Mouse (Mus musculus) layer of hippocampus, adult 9-11 months (tissue): ENCODE measurements around the gene Zfp523.

Experiments
- DNase-seq: peaks from one replicate; pipeline ENCODE4 v3.0.0; 2022

Zfp523 gene

DNA sequence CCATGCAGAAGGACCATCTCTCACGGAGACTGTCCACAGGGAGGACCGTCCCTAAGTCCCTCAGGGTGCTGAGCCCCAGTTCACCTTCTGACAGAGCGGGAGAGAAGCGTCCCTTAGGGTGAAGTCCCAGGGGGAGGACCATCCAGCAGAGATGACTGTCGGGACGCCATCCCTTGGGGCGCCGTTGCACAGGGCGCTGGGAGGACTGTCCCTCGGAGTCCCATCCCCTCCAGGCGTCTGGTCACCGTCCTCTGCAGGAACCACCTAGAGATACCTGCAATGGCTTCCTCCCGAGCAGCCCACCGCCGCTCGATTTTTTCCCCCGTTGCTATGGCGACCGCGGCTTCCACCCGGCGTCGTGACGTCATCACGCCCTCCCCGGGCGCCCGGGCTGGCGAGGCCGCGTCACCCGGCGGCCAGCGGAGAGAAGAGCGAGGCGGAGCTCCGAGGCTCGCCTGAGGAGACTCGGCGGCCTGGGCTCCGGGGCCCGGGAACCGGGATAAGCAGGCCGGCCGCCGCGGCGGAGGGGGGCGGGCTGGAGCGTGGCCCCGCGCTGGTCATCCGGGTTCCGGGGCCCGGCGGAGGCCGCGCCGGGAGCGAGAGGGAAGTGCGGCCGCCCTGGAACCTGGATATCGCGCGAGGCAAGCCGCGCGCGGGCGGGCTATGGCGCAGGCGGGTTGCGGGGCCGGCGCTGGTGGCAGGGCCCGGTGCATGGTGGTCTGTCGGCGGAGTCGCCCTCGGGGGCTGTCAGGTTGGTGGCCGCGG lies at the start of gene Zfp523:
Gene Zfp523 (plus strand): TSS at position 355 of the 765 bp plus-strand sequence.
- DNase-seq: peak; percentile 92

- no peak for DNase-seq
Observed at GRCm38 (mm10) chr17:28129796-28130195, 47.1 kb upstream of the Zfp523 start.

GRCm38 (mm10) chr17:28130391-28131125 lies 46.4 kb upstream of the Zfp523 start:
- DNase-seq: no peak

GRCm38 (mm10) chr17:28131156-28131555 lies 45.8 kb upstream of the Zfp523 start:
- no peak for DNase-seq

- no peak for DNase-seq
Observed at GRCm38 (mm10) chr17:28133193-28133592, 43.7 kb upstream of the Zfp523 start.

DNA sequence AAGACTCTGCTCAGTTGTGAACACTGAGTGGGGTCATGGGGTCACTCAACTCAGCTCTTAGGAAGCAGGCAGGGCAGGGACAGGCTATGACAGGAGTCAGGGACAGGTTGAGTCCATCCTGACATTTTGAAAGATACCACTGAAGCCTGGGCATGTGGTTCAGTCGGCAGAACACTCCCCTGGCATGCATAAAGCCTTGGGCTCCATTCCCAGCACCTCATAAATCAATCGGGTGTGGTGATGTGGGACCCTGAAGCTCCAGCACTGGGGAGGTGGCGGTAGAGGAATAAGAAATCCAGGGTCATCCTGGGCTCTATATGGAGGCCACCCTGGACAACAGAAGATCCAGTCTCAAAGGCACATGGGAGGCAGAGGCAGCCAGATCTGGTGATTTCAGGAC lies 41.4 kb upstream of the Zfp523 start:
- no peak for DNase-seq

DNA sequence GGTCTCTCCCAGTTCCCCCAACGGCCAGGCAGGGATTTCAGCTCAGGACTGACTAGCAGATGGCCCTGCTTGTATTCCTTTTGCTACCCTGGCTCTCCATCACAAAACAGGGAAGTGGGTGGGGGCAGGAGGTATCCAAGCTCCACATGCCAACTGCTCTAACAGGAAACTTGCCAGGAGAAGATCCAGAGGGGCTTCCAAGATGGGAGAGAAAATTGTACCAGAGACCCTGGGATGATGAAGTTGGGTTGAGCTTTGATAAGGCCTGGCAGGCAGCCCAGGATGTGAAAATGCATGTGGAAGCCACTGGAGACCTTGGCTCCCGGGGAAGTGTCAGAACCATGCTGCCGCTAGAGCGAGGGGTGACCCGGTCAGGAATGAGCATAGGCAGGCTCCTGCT lies 40.7 kb upstream of the Zfp523 start:
- no peak for DNase-seq

- no peak for DNase-seq
Observed at GRCm38 (mm10) chr17:28138013-28138412, 38.9 kb upstream of the Zfp523 start.

- DNase-seq: no peak
Observed at GRCm38 (mm10) chr17:28138685-28139084, 38.2 kb upstream of the Zfp523 start.

DNA sequence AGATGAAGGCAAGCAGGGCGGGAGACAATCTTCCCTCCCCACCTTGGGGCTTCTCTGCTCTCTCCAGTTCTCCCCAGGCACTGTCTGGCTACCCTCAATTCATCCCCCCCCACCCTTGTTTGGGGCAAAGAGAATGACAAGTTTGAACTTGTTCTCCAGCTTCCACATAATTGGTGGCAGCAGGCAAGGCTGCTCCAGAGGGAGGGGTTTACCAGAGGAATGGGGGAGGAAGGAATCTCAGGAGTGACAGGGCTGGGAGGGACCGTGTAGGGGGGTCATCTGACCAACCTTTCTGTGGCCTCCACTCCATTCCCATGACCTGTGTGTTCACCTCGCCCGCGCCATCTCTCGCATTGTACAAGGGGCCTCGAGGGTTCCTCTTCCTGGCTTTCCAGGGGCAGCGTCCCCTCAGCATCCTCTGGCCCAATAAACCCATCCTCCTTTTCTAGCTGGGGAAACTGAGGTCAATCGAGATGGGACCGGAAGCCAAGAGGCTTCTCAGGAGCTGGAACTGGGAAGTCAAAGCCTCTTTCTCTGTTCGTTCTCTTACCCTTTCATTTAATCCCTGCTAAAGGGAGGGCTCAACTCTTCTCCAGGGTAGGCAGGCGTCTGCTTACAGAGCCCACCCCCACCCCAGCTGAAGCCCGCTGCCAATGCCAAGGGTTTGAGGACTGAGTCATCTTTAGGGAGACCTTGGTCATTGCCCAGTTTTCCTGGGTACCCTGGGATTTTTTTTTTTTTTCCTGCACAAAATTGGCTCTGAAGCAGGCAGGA lies 36.3 kb upstream of the Zfp523 start:
- DNase-seq: no peak

- no peak for DNase-seq
Observed at GRCm38 (mm10) chr17:28141205-28141650, 35.7 kb upstream of the Zfp523 start.

- no peak for DNase-seq
Observed at GRCm38 (mm10) chr17:28141771-28142699, 34.9 kb upstream of the Zfp523 start, which contains the start of gene Scube3. Gene Scube3, plus strand, starts transcription at chr17:28142141.

DNA sequence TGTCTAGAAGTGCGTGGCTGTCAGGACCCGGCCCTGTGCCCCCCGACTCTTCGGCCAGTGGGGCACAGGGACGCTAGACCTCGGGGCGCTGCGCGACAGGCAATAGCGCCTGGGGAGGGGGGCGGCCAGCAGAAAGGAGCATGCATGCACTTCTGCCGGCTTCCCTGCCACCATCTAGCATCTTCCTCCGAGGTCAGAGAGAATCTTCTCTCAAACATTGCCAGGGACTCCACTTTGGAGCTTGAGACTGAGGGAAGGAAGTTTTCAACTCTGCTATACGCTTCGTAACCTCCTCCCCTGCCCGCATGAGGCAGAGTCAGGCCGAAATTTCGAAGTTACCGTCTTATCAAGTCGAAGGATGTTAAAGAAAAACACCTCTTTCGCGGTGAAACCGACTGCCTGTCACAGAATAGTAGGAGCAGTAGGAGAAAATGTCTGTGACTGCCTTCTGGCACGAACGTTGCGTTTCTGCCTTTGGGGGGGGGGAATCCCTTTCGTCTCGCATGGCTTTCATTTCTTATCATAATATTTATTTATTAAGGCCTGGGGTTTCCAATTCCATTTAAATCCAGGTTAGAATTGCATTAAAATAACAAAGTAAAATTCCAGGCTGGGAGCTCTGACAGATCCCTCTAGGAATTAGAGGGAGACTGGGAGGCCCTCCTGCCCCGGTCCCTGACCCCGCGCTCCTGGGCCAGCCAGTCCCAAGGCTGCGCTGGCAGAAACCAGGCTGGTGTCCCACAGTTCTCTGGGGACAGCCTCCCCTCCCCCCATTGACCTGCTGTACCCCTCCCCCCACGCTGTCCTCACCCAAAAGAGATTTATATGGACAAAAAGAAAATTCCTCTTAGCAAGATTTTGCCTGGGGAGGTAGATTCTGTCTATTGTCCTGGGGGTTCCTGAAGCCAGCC lies 34.0 kb upstream of the Zfp523 start:
- no peak for DNase-seq

- DNase-seq: no peak
Observed at GRCm38 (mm10) chr17:28143751-28144150, 33.2 kb upstream of the Zfp523 start.

- no peak for DNase-seq
Observed at GRCm38 (mm10) chr17:28144241-28144640, 32.7 kb upstream of the Zfp523 start.

- no peak for DNase-seq
Observed at GRCm38 (mm10) chr17:28148288-28148687, 28.6 kb upstream of the Zfp523 start.

DNA sequence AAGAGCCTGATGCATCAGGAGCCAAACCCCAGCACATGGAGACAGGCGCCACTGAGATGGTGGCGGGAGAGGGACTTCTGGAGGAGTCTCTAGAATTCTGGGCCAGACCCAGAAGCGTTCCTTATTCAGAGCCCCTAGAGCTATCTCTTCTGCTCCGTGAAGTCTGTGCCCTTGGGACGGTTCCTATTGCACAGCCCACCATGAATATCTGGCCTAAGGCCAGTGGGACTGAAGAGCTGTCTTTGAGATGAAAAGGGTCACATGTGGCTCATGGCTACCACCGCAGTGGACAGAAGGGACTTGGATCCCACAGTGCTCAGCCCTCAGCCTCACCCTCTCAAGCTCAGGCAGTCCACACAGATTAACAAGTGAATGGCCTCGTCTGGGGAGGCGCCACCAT lies 27.2 kb upstream of the Zfp523 start:
- no peak for DNase-seq

- no peak for DNase-seq
Observed at GRCm38 (mm10) chr17:28150456-28150855, 26.5 kb upstream of the Zfp523 start.

DNA sequence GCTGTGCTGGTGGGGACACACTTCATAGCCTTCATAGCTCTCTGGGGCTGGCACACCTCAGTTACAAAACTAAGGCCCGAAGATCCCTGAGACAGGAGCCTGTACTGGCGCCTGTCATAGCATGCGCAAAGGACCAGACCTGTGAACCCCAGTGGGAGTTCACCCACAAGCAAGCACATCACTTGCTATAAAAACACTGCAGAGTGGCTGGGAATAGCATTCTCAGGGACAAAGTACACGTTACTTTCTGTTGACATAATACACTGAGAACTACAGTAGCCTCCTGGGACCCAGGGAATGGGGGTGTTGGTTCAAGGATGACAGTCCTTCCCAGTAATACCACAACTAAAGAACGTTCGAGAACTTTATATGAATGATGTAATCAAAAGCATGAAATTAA lies 23.8 kb upstream of the Zfp523 start:
- DNase-seq: no peak

- no peak for DNase-seq
Observed at GRCm38 (mm10) chr17:28154970-28155369, 22.0 kb upstream of the Zfp523 start.

- DNase-seq: no peak
Observed at GRCm38 (mm10) chr17:28160361-28160760, 16.6 kb upstream of the Zfp523 start.
